ENCODE assay signal across 15 mouse cellular contexts in the genomic region with DNA sequence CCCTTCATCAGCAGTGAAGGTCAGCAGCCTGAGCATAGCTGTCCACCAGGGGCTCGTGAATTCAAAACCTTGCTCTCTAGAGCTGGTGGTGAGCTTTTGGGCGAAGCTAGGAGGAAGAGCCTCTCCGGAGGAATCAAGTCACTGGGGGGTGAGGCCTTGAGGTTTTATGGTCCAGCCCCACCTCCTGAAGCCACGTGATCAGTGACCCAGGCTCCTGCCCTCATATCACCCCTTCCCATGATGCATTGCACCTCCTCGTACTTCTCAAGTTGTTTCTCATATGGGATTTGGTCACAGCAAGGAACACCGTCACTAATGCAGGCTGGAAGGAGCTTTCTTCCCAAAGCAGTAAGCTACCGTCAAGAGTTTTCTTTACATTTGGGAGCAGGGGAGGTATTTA.
"Had no signal": no experiment of that assay in that cellular context is flagged by ENCODE, and none has a peak within 500 bp of the region (broad histone marks: within the 10 kb centered on the region; RNA-seq: fewer than 3 reads in every experiment).

No protein-coding gene starts in this region.

- H3K4me3 ChIP-seq: limb, embryonic 12.5 days; liver, embryonic 13.5 days; lung, embryonic 15.5 days; myocyte; neural tube, embryonic 15.5 days; stomach, embryonic 15.5 days had no signal

- DNase-seq: kidney, adult 9 months; kidney, postnatal 36 days; liver; liver, embryonic 13.5 days; liver, postnatal 0 days; midbrain, embryonic 14.5 days; right cerebral cortex, postnatal 4 days; thymus, adult 2 months; thymus, postnatal 25 days had no signal

- H3K36me3 ChIP-seq: limb, embryonic 12.5 days; liver, embryonic 13.5 days; lung, embryonic 15.5 days; neural tube, embryonic 15.5 days; stomach, embryonic 15.5 days had no signal

- H3K27me3 ChIP-seq: liver, embryonic 13.5 days; lung, embryonic 15.5 days; neural tube, embryonic 15.5 days had no signal

- H3K4me2 ChIP-seq: limb, embryonic 12.5 days; liver, embryonic 13.5 days; lung, embryonic 15.5 days; neural tube, embryonic 15.5 days; stomach, embryonic 15.5 days had no signal

- H3K9ac ChIP-seq: limb, embryonic 12.5 days; liver, embryonic 13.5 days; liver, postnatal 0 days; lung, embryonic 15.5 days; neural tube, embryonic 15.5 days; stomach, embryonic 15.5 days had no signal

- H3K4me1 ChIP-seq: liver, embryonic 13.5 days had no signal

- H3K9me3 ChIP-seq: limb, embryonic 12.5 days; liver, embryonic 13.5 days; lung, embryonic 15.5 days; neural tube, embryonic 15.5 days; stomach, embryonic 15.5 days had no signal

- ATAC-seq: liver, postnatal 0 days had no signal

- H3K27ac ChIP-seq: kidney, postnatal 0 days; limb, embryonic 12.5 days; liver, embryonic 13.5 days; lung, embryonic 15.5 days; neural tube, embryonic 15.5 days; stomach, embryonic 15.5 days had no signal
